In the genomic region with DNA sequence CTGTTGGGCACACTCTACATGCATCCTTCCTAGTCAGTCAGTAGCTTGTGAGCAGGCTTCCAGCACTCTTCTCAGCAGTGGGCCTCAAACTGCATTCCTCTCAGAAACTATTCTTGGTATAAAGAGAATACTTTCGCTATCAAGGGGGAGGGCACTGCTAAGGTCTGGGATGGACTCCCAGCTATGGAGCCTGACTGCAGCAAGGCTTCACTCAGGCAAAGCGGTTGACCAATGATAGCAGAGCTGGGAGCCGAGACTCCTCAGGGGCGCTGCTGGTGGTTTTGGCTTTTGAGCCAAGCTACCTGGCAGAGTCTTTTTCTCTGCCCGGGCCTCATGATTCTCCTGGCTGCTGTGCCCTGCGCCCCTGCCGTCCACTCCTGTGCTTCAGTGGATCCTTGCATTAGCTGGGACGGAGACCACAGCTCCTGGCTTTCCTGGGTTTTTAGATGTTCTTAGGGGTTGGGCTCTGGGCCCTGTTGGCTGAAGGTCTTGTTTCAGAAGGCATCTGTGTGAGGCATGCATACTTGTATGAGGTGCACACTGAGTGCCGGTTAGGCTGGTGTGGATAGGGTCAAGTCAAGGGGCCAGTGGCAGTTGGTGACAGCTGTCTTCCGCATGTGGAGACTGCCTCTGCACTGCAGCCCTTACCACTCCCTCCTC, we compare ENCODE assay signal across 9 mouse cellular contexts. TPM values are rescaled to one million over a fixed set of nuclear protein-coding genes. Genes with fewer than 3 reads are reported as not detected.
DNase-seq lines count a peak whose midpoint lies in the region; ATAC-seq lines count a peak whose summit lies in the region.
"Had no signal": no experiment of that assay in that cellular context is flagged by ENCODE, and none has a peak within 500 bp of the region (broad histone marks: within the 10 kb centered on the region; RNA-seq: fewer than 3 reads in every experiment).

No protein-coding gene starts in this region.

- H3K4me3 ChIP-seq in heart, embryonic 12.5 days, result no peak overlapping the region
- no peak overlapping the region for H3K4me3 ChIP-seq in kidney, embryonic 14.5 days (ENCODE audit: low read length)

- DNase-seq in urinary bladder, postnatal 14 days (ENCODE audit: low spot score), result peak; percentile 44
- DNase-seq in urinary bladder, postnatal 10 days (ENCODE audit: low spot score), result no peak
- peak; percentile 51 for DNase-seq in lung, postnatal 14 days
- peak; percentile 70 for DNase-seq in yolk sac, embryonic 10.5 days (ENCODE audit: low spot score)
- no peak for DNase-seq in right cerebral cortex, adult 2 months (ENCODE audit: low spot score in 2 of 2)
- no peak for DNase-seq in urinary bladder, postnatal 25 days (ENCODE audit: low spot score)

- H3K4me1 ChIP-seq in heart, embryonic 12.5 days (replicated peaks), result peaks cover 95% of the 10 kb centered on the region
- H3K4me1 ChIP-seq in kidney, embryonic 14.5 days (ENCODE audit: control insufficient read depth, insufficient read depth, low read length), result peaks cover 61% of the 10 kb centered on the region

- ATAC-seq in heart, embryonic 12.5 days (ENCODE audit: insufficient number of reproducible peaks, low FRiP score), result peak; percentile 87
- peak; percentile 79 for ATAC-seq in kidney, embryonic 14.5 days (ENCODE audit: low FRiP score, low TSS enrichment)
- ATAC-seq: Patski had no signal

- H3K36me3 ChIP-seq in heart, embryonic 12.5 days, result no peaks in the 10 kb centered on the region
- no peaks in the 10 kb centered on the region for H3K36me3 ChIP-seq in kidney, embryonic 14.5 days (ENCODE audit: control insufficient read depth, insufficient read depth, low read length)

- peak overlapping the region; percentile 69; the same call in 1 of the 2 replicates for H3K9ac ChIP-seq in heart, embryonic 12.5 days
- H3K9ac ChIP-seq in kidney, embryonic 14.5 days (ENCODE audit: low read depth, low read length), result peak overlapping the region; percentile 47; the same call in 1 of the 2 replicates

- no peaks in the 10 kb centered on the region for H3K27me3 ChIP-seq in heart, embryonic 12.5 days (replicated peaks)
- no peaks in the 10 kb centered on the region for H3K27me3 ChIP-seq in kidney, embryonic 14.5 days (ENCODE audit: control insufficient read depth, insufficient read depth, low read length)
- H3K27me3 ChIP-seq: Patski had no signal

- WGBS in heart, embryonic 12.5 days, result 16% methylated on average over 10 of the region's 10 CpGs
- 35% methylated on average over 10 of the region's 10 CpGs for WGBS in kidney, embryonic 14.5 days

- H3K4me2 ChIP-seq in heart, embryonic 12.5 days, result peak overlapping the region; percentile 60
- H3K4me2 ChIP-seq in kidney, embryonic 14.5 days (replicated peaks; ENCODE audit: low read depth, low read length), result peak overlapping the region; percentile 28

- peak overlapping the region; percentile 100 for H3K27ac ChIP-seq in heart, embryonic 12.5 days (ENCODE audit: poor library complexity, severe bottlenecking)
- peak overlapping the region; percentile 89 for H3K27ac ChIP-seq in kidney, embryonic 14.5 days (ENCODE audit: low read depth, low read length)

- no peaks in the 10 kb centered on the region for H3K9me3 ChIP-seq in heart, embryonic 12.5 days (replicated peaks)
- no peaks in the 10 kb centered on the region for H3K9me3 ChIP-seq in kidney, embryonic 14.5 days (ENCODE audit: control insufficient read depth, low read length)

RNA-seq across cellular contexts. Expression of a gene that starts 28.6 kb away (rescaled TPM):
- 30.5 and 33.1 TPM in 2 replicates for polyA plus RNA-seq in heart, embryonic 12.5 days (2016; fragmentation: Nextera tagmentation; extraction: Ambion mirVana)
- polyA plus RNA-seq in kidney, embryonic 14.5 days (2014; fragmentation: Nextera tagmentation; extraction: Ambion mirVana), result 16.8 and 23.6 TPM in 2 replicates

Comparison
In these comparisons a context has a peak if more than half of its experiments do, and no peak if none do; other contexts are left out.
1. DNase-seq: peak in urinary bladder, postnatal 14 days (single experiment), lung, postnatal 14 days (single experiment) and yolk sac, embryonic 10.5 days (single experiment); none in urinary bladder, postnatal 10 days (single experiment), right cerebral cortex, adult 2 months (0 of 2) and urinary bladder, postnatal 25 days (single experiment).